In the genomic region with DNA sequence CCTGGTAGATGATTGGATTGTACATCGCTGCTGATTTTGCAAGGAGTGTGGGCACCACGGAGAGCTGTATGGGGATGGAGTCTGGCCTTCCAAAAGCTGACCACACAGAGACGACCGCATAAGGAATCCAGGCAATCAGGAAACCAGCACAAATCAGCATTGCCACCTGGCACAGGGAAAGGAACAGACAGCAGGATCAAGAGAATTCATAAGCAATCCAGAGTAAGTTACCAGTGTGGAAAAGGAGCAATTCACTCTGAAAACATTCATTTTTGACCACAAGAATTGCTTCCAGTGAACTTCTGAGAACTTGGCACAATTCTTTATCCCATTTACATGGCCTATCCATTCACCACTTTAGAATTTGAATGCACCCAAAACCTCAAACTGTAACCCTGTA, we compare ENCODE assay signal across 27 mouse cellular contexts. TPM values are rescaled to one million over a fixed set of nuclear protein-coding genes. Genes with fewer than 3 reads are reported as not detected.
A peak's percentile ranks its signal among the peaks of the same experiment; 100 is the strongest.
DNase-seq lines count a peak whose midpoint lies in the region; ATAC-seq and TF ChIP-seq lines count a peak whose summit lies in the region.
"Had no signal": no experiment of that assay in that cellular context is flagged by ENCODE, and none has a peak within 500 bp of the region (broad histone marks: within the 10 kb centered on the region; RNA-seq: fewer than 3 reads in every experiment).

No protein-coding gene starts in this region.

- POLR2A ChIA-PET in Patski (lab: Charles Lee) = no interaction called here

- no peak for TF ChIP-seq CTCF in Patski (IDR thresholded peaks at IDR 0.05)

- DNase-seq in 3134 (ENCODE audit: extremely low read depth, insufficient read length, low spot score) (peak; percentile 70), 3T3-L1 (ENCODE audit: low read depth, low spot score) (peak; percentile 97), Patski (ENCODE audit: low read depth, low spot score) (peak; percentile 60)
- peak; percentile 92 for DNase-seq in fibroblast of lung, adult 2 months (ENCODE audit: low read depth)
- DNase-seq in left cerebral cortex, postnatal 10 days (ENCODE audit: extremely low spot score in 1 of 2, low spot score in 2 of 2) = no peak
- DNase-seq in spleen, postnatal 36 days (ENCODE audit: low spot score in 2 of 2) = no peak
- DNase-seq in lung, postnatal 25 days (ENCODE audit: low spot score) = no peak
- DNase-seq: adrenal gland, postnatal 10 days; cerebellum, adult 11-12 months; cerebellum, adult 9-10 months; cerebellum, postnatal 36 days; gastrocnemius, adult 2 months; gastrocnemius, postnatal 25 days; heart, postnatal 36 days; kidney, adult 11 months; kidney, adult 9 months had no signal

- H3K27me3 ChIP-seq in Patski = no peaks in the 10 kb centered on the region
- H3K27me3 ChIP-seq: CH12.LX; heart, embryonic 13.5 days; hindbrain, embryonic 12.5 days had no signal

- intact Hi-C loops in left cerebral cortex, postnatal 10 days (cut with DNase I) = no loop called here

- in situ Hi-C loops in Patski (cut with MboI; ENCODE audit: low pct_unique_long_range_greater_than_20kb) = loop anchor here (5.0 kb wide), 2 partner anchors 98 to 263 kb away; a partner anchor contains a TSS

- ATAC-seq in Patski = peak; percentile 68
- ATAC-seq: forebrain, embryonic 16.5 days; hindbrain, embryonic 16.5 days; inflammation-experienced regulatory T-cells, adult 6 months had no signal

- CTCF ChIA-PET in Patski (lab: Charles Lee) = interaction anchor here (1.1 to 1.9 kb wide), 2 partner anchors 23 to 28 kb away, joined by 3 to 11 read pairs; no protein-coding TSS in a partner anchor

RNA-seq across cellular contexts. Expression of a gene that starts 30.6 kb away (rescaled TPM):
- 0.46 TPM for polyA plus RNA-seq in Patski (2021)
- under 1 TPM in 1 of 2 experiments, not detected in 1; 0.17 TPM for total RNA-seq in left cerebral cortex, postnatal 10 days (2021)
- total RNA-seq: adrenal gland, postnatal 10 days; CH12.LX; gastrocnemius, adult 2 months; gastrocnemius, postnatal 25 days; granulocyte monocyte progenitor cell, adult 5-6 weeks; heart, postnatal 36 days had no signal
- polyA plus RNA-seq: embryonic facial prominence, embryonic 11.5 days; erythroblast, embryonic 14.5 days; forebrain, embryonic 11.5 days; heart, embryonic 13.5 days; heart, postnatal 0 days; hindbrain, embryonic 12.5 days; inflammation-experienced regulatory T-cells, adult 6 months had no signal

Comparison
In these comparisons a context has a peak if more than half of its experiments do, and no peak if none do; other contexts are left out.
1. DNase-seq: peak in 3134 (single experiment), 3T3-L1 (single experiment), Patski (single experiment) and fibroblast of lung, adult 2 months (single experiment); none in left cerebral cortex, postnatal 10 days (0 of 2), spleen, postnatal 36 days (0 of 2) and lung, postnatal 25 days (single experiment).